Comparison of ENCODE assay signal across 14 mouse cellular contexts in genomic region chr14:25074022-25074800, GRCm38 (mm10).
DNase-seq lines count a peak whose midpoint lies in the region; ATAC-seq and TF ChIP-seq lines count a peak whose summit lies in the region.
"Had no signal": no experiment of that assay in that cellular context is flagged by ENCODE, and none has a peak within 500 bp of the region (broad histone marks: within the 10 kb centered on the region; RNA-seq: fewer than 3 reads in every experiment).

No protein-coding gene starts in this region.

- 90% methylated on average over 9 of the region's 9 CpGs for WGBS in hindbrain, embryonic 10.5 days
- WGBS in hindbrain, embryonic 12.5 days = 84% methylated on average over 9 of the region's 9 CpGs
- WGBS in lung, adult 2 months = 84% methylated on average over 9 of the region's 9 CpGs

- no peak for TF ChIP-seq POLR2A in lung, adult 2 months (IDR thresholded peaks at IDR 0.05; ENCODE audit: borderline replicate concordance, extremely low read depth, low read depth, low read length)

- H3K4me1 ChIP-seq in hindbrain, embryonic 10.5 days (replicated peaks) = peaks cover 30% of the 10 kb centered on the region
- H3K4me1 ChIP-seq in hindbrain, embryonic 12.5 days = peaks cover 9% of the 10 kb centered on the region
- no peaks in the 10 kb centered on the region for H3K4me1 ChIP-seq in lung, adult 2 months (ENCODE audit: control insufficient read depth, insufficient read depth, low read length)

- H3K27me3 ChIP-seq in hindbrain, embryonic 10.5 days (ENCODE audit: insufficient read depth, poor library complexity, severe bottlenecking) = peaks cover 6% of the 10 kb centered on the region; the same call in 1 of the 2 replicates
- no peaks in the 10 kb centered on the region for H3K27me3 ChIP-seq in hindbrain, embryonic 12.5 days
- H3K27me3 ChIP-seq: neural tube, embryonic 12.5 days had no signal

- no peak for TF ChIP-seq CTCF in lung, adult 2 months (IDR thresholded peaks at IDR 0.05; ENCODE audit: insufficient read depth, low read length)

- H3K36me3 ChIP-seq in hindbrain, embryonic 10.5 days = no peaks in the 10 kb centered on the region
- H3K36me3 ChIP-seq in hindbrain, embryonic 12.5 days = no peaks in the 10 kb centered on the region
- H3K36me3 ChIP-seq: neural tube, embryonic 12.5 days had no signal

- no peak overlapping the region for H3K9ac ChIP-seq in hindbrain, embryonic 12.5 days
- H3K9ac ChIP-seq: neural tube, embryonic 12.5 days had no signal

- 0 out of 2 replicates have a peak overlapping the region, but pooled peaks have one; percentile 50 for H3K27ac ChIP-seq in hindbrain, embryonic 10.5 days
- no peak overlapping the region for H3K27ac ChIP-seq in hindbrain, embryonic 12.5 days
- H3K27ac ChIP-seq: neural tube, embryonic 12.5 days had no signal

- no peak overlapping the region for H3K4me3 ChIP-seq in hindbrain, embryonic 10.5 days
- H3K4me3 ChIP-seq in hindbrain, embryonic 12.5 days = no peak overlapping the region
- no peak overlapping the region for H3K4me3 ChIP-seq in lung, adult 2 months (replicated peaks; ENCODE audit: extremely low read depth, low read depth, low read length)
- H3K4me3 ChIP-seq: neural tube, embryonic 12.5 days had no signal

- DNase-seq in hindbrain, embryonic 10.5 days (ENCODE audit: low spot score) = no peak
- peak; percentile 30 for DNase-seq in brain, embryonic 18.5 days (ENCODE audit: low read depth, low spot score)
- DNase-seq in cerebellum, postnatal 14 days = peak; percentile 91 to 96
- peak; percentile 41 to 51 for DNase-seq in layer of hippocampus, postnatal 14 days (ENCODE audit: low spot score in 2 of 2)
- no peak for DNase-seq in Muller cell, postnatal 12 days (ENCODE audit: inconsistent ontology term)
- DNase-seq in kidney, adult 18-20 months = no peak
- DNase-seq in lung, adult 2 months = no peak
- DNase-seq: adrenal gland, adult 8-10 months; gastrocnemius, postnatal 10 days; retina, postnatal 1 day had no signal

- H3K9me3 ChIP-seq in hindbrain, embryonic 10.5 days = no peaks in the 10 kb centered on the region
- no peaks in the 10 kb centered on the region for H3K9me3 ChIP-seq in hindbrain, embryonic 12.5 days (replicated peaks)
- H3K9me3 ChIP-seq: neural tube, embryonic 12.5 days had no signal

- H3K4me2 ChIP-seq in hindbrain, embryonic 12.5 days (replicated peaks) = no peak overlapping the region
- H3K4me2 ChIP-seq: midbrain, embryonic 11.5 days; neural tube, embryonic 12.5 days had no signal

- ATAC-seq in hindbrain, embryonic 12.5 days (ENCODE audit: low FRiP score) = no peak
- ATAC-seq: lung, postnatal 0 days had no signal

Comparison
In these comparisons a context has a peak if more than half of its experiments do, and no peak if none do; other contexts are left out.
1. DNase-seq: peak in brain, embryonic 18.5 days (single experiment), cerebellum, postnatal 14 days (2 of 2) and layer of hippocampus, postnatal 14 days (2 of 2); none in hindbrain, embryonic 10.5 days (single experiment), Muller cell, postnatal 12 days (single experiment), kidney, adult 18-20 months (single experiment) and lung, adult 2 months (single experiment).